ENCODE assay signal across 33 mouse cellular contexts in the genomic region with DNA sequence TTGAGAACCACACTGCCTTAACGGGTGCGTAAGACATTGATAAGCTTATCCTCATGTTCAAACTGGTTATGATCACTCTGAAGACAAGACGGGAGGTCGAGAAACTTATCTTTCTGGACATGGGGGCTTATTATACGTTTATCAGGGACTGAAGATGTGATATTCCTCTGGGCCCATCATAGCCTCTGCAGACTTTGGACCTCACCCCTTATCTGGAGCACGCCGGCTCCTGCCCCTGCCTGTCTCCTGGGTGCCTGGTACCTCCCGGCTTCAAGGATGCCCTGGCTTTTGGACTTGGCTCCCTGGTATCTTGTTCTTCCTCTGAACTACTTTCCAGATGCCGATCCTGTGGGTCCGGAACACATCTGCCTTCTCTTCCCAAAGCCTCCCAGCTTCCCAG. TPM values are rescaled to one million over a fixed set of nuclear protein-coding genes. Genes with fewer than 3 reads are reported as not detected.
DNase-seq lines count a peak whose midpoint lies in the region; ATAC-seq and TF ChIP-seq lines count a peak whose summit lies in the region.
"Had no signal": no experiment of that assay in that cellular context is flagged by ENCODE, and none has a peak within 500 bp of the region (broad histone marks: within the 10 kb centered on the region; RNA-seq: fewer than 3 reads in every experiment).

No protein-coding gene starts in this region.

- 0 out of 2 replicates have a peak overlapping the region, but pooled peaks have one; percentile 16 for H3K27ac ChIP-seq in heart, embryonic 10.5 days
- H3K27ac ChIP-seq in liver, embryonic 11.5 days (ENCODE audit: low read depth, low read length) = 0 out of 2 replicates have a peak overlapping the region, but pooled peaks have one; percentile 8
- no peak overlapping the region for H3K27ac ChIP-seq in liver, embryonic 14.5 days
- H3K27ac ChIP-seq: embryonic facial prominence, embryonic 12.5 days; embryonic facial prominence, embryonic 15.5 days; forebrain, embryonic 12.5 days; forebrain, embryonic 15.5 days; hindbrain, embryonic 14.5 days; hindbrain, postnatal 0 days had no signal

- no peaks in the 10 kb centered on the region for H3K36me3 ChIP-seq in heart, embryonic 10.5 days
- no peaks in the 10 kb centered on the region for H3K36me3 ChIP-seq in liver, embryonic 11.5 days (ENCODE audit: control insufficient read depth, insufficient read depth, low read length)
- no peaks in the 10 kb centered on the region for H3K36me3 ChIP-seq in liver, embryonic 14.5 days (replicated peaks; ENCODE audit: control insufficient read depth, insufficient read depth, low read depth)
- H3K36me3 ChIP-seq: embryonic facial prominence, embryonic 12.5 days; embryonic facial prominence, embryonic 15.5 days; forebrain, embryonic 12.5 days; forebrain, embryonic 15.5 days; heart, embryonic 12.5 days had no signal

- intact Hi-C loops in heart, postnatal 25 days (cut with DNase I) = no loop called here

- peak; percentile 43 for TF ChIP-seq EP300 in liver, embryonic 14.5 days (IDR thresholded peaks at IDR 0.05; ENCODE audit: low read depth)

- H3K4me3 ChIP-seq in heart, embryonic 10.5 days = no peak overlapping the region
- no peak overlapping the region for H3K4me3 ChIP-seq in liver, embryonic 11.5 days (ENCODE audit: low read depth, low read length)
- H3K4me3 ChIP-seq in liver, embryonic 14.5 days (ENCODE audit: insufficient read depth in 1 of 2, low read depth in 2 of 2, low read length in 2 of 2) = no peak overlapping the region
- H3K4me3 ChIP-seq: embryonic facial prominence, embryonic 12.5 days; embryonic facial prominence, embryonic 15.5 days; forebrain, embryonic 12.5 days; forebrain, embryonic 15.5 days; heart, embryonic 12.5 days had no signal

- no peak overlapping the region for H3K9ac ChIP-seq in liver, embryonic 11.5 days (ENCODE audit: low read depth, low read length)
- no peak overlapping the region for H3K9ac ChIP-seq in liver, embryonic 14.5 days (replicated peaks)
- H3K9ac ChIP-seq: embryonic facial prominence, embryonic 12.5 days; embryonic facial prominence, embryonic 15.5 days; forebrain, embryonic 12.5 days; forebrain, embryonic 15.5 days; heart, embryonic 12.5 days; hindbrain, embryonic 14.5 days had no signal

- no peak for DNase-seq in heart, embryonic 10.5 days (ENCODE audit: low spot score)
- DNase-seq in heart, postnatal 25 days (ENCODE audit: low spot score) = no peak
- peak; percentile 48 for DNase-seq in kidney, adult 9 months
- DNase-seq in kidney, adult 18-20 months = no peak
- no peak for DNase-seq in liver, embryonic 11.5 days (ENCODE audit: low spot score)
- DNase-seq in liver, embryonic 14.5 days (ENCODE audit: low read depth in 3 of 3, low spot score in 3 of 3) = peak in 2 of 3 experiments; percentile 44 to 51
- DNase-seq in testis, postnatal 10 days (ENCODE audit: low spot score) = no peak
- DNase-seq in frontal cortex, adult 2 months (ENCODE audit: extremely low spot score in 1 of 2, low spot score in 1 of 2) = no peak
- DNase-seq: adrenal gland, adult 2 months; adrenal gland, postnatal 14 days; B cell, adult 2 months; cerebellum, adult 11 months; cerebellum, adult 2 months; cerebellum, adult 9-11 months; cerebellum, postnatal 25 days; gastrocnemius, postnatal 14 days; heart, postnatal 36 days; kidney, adult 11 months had no signal

- H3K9me3 ChIP-seq in heart, embryonic 10.5 days = no peaks in the 10 kb centered on the region
- no peaks in the 10 kb centered on the region for H3K9me3 ChIP-seq in liver, embryonic 11.5 days (ENCODE audit: control insufficient read depth, low read length)
- H3K9me3 ChIP-seq in liver, embryonic 14.5 days (ENCODE audit: control insufficient read depth, low read length) = no peaks in the 10 kb centered on the region
- H3K9me3 ChIP-seq: embryonic facial prominence, embryonic 12.5 days; embryonic facial prominence, embryonic 15.5 days; forebrain, embryonic 12.5 days; forebrain, embryonic 15.5 days; heart, embryonic 12.5 days had no signal

- H3K4me2 ChIP-seq in liver, embryonic 11.5 days = no peak overlapping the region
- H3K4me2 ChIP-seq in liver, embryonic 14.5 days (ENCODE audit: low read depth) = no peak overlapping the region
- H3K4me2 ChIP-seq: embryonic facial prominence, embryonic 12.5 days; embryonic facial prominence, embryonic 15.5 days; forebrain, embryonic 12.5 days; forebrain, embryonic 15.5 days; heart, embryonic 12.5 days; hindbrain, embryonic 14.5 days had no signal

- peaks cover 34% of the 10 kb centered on the region for H3K4me1 ChIP-seq in heart, embryonic 10.5 days
- H3K4me1 ChIP-seq in liver, embryonic 11.5 days (replicated peaks; ENCODE audit: control insufficient read depth, insufficient read depth, low read length) = peaks cover 34% of the 10 kb centered on the region
- H3K4me1 ChIP-seq in liver, embryonic 14.5 days (replicated peaks; ENCODE audit: control insufficient read depth in 2 of 2, insufficient read depth in 2 of 2, low read length in 1 of 2) = peaks cover 7 to 37% of the 10 kb centered on the region in 2 experiments
- H3K4me1 ChIP-seq: forebrain, embryonic 15.5 days had no signal

- 78% methylated on average over 10 of the region's 10 CpGs for WGBS in heart, embryonic 10.5 days
- WGBS in liver, embryonic 11.5 days = 47% methylated on average over 10 of the region's 10 CpGs
- 46% methylated on average over 10 of the region's 10 CpGs for WGBS in liver, embryonic 14.5 days (ENCODE audit: insufficient replicate concordance)

- TF ChIP-seq CTCF in liver, embryonic 14.5 days (IDR thresholded peaks at IDR 0.05; ENCODE audit: low read depth) = no peak

- H3K27me3 ChIP-seq in heart, embryonic 10.5 days (ENCODE audit: insufficient read depth, poor library complexity, severe bottlenecking) = no peaks in the 10 kb centered on the region
- H3K27me3 ChIP-seq in liver, embryonic 11.5 days (replicated peaks; ENCODE audit: control insufficient read depth, insufficient read depth, low read length) = no peaks in the 10 kb centered on the region
- H3K27me3 ChIP-seq in liver, embryonic 14.5 days (ENCODE audit: control insufficient read depth, insufficient read depth, low read length) = no peaks in the 10 kb centered on the region
- H3K27me3 ChIP-seq: embryonic facial prominence, embryonic 12.5 days; embryonic facial prominence, embryonic 15.5 days; forebrain, embryonic 12.5 days; forebrain, embryonic 15.5 days; heart, embryonic 12.5 days had no signal

- ATAC-seq in liver, embryonic 11.5 days (replicated peaks; ENCODE audit: low FRiP score) = peak; percentile 82
- ATAC-seq in liver, embryonic 14.5 days (ENCODE audit: insufficient read depth) = peak; percentile 74
- ATAC-seq: forebrain, embryonic 15.5 days; hindbrain, postnatal 0 days; inflammation-experienced regulatory T-cells, adult 6 months had no signal

RNA-seq across cellular contexts. Expression of gene Slc45a1, which starts 37.6 kb away (rescaled TPM):
- polyA plus RNA-seq in heart, embryonic 10.5 days (2016; fragmentation: Nextera tagmentation; extraction: Ambion mirVana) = 0.10 and 0.15 TPM in 2 replicates
- not detected for total RNA-seq in heart, postnatal 25 days (2021)
- polyA plus RNA-seq in liver, embryonic 11.5 days (2014; fragmentation: Nextera tagmentation; extraction: Ambion mirVana) = 0.04 and 0.05 TPM in 2 replicates
- polyA plus RNA-seq in liver, embryonic 14.5 days (2012; rRNA removed) = 0.02 TPM in 1 of 2 replicates, not detected in the other
- not detected in 2 replicates for polyA plus RNA-seq in liver, embryonic 14.5 days (2014; fragmentation: Nextera tagmentation; extraction: Ambion mirVana)
- 32.3 and 34.6 TPM in 2 replicates for polyA plus RNA-seq in frontal cortex, adult 2 months (2012; rRNA removed)
- total RNA-seq: CH12.LX; common myeloid progenitor, adult 5-6 weeks; gastrocnemius, adult 18-20 months; gastrocnemius, postnatal 14 days; gastrocnemius, postnatal 4 days; heart, adult 8-10 months; heart, postnatal 36 days; MEL had no signal
- polyA plus RNA-seq: heart, embryonic 12.5 days; heart, embryonic 16.5 days had no signal

Comparison
In these comparisons a context has a peak if more than half of its experiments do, and no peak if none do; other contexts are left out.
1. DNase-seq: peak in kidney, adult 9 months (single experiment) and liver, embryonic 14.5 days (2 of 3); none in heart, embryonic 10.5 days (single experiment), heart, postnatal 25 days (single experiment), kidney, adult 18-20 months (single experiment), liver, embryonic 11.5 days (single experiment), testis, postnatal 10 days (single experiment) and frontal cortex, adult 2 months (0 of 2).
2. RNA of gene Slc45a1, which starts 37.6 kb away (polyA plus RNA-seq): 32.3 to 34.6 TPM in frontal cortex, adult 2 months; 0.10 to 0.15 TPM in heart, embryonic 10.5 days, 0.04 to 0.05 TPM in liver, embryonic 11.5 days and 0.02 TPM in liver, embryonic 14.5 days; every median in the first group is over 10 times any median in the second.